Mouse (Mus musculus): Measurements from ENCODE around the gene Arhgap24.

Arhgap24 gene

GRCm38 (mm10) chr5:102481215-102482211 is at the start of gene Arhgap24:
Gene Arhgap24 (plus strand): TSS chr5:102481391.
- DNase-seq: peak; percentile 17 to 20

- no peak for DNase-seq
Measured at GRCm38 (mm10) chr5:102434182-102434581, 47.0 kb upstream of the Arhgap24 start.

GRCm38 (mm10) chr5:102436581-102436980 is 44.6 kb upstream of the Arhgap24 start:
- DNase-seq: no peak

GRCm38 (mm10) chr5:102439119-102439877 is 41.9 kb upstream of the Arhgap24 start:
- DNase-seq: no peak

- no peak for DNase-seq
Measured at GRCm38 (mm10) chr5:102447436-102447835, 33.8 kb upstream of the Arhgap24 start.

- DNase-seq: no peak
Measured at GRCm38 (mm10) chr5:102450897-102451296, 30.3 kb upstream of the Arhgap24 start.

GRCm38 (mm10) chr5:102452079-102452797 is 29.0 kb upstream of the Arhgap24 start:
- DNase-seq: no peak

GRCm38 (mm10) chr5:102453324-102453723 is 27.9 kb upstream of the Arhgap24 start:
- DNase-seq: no peak

GRCm38 (mm10) chr5:102455247-102455646 is 25.9 kb upstream of the Arhgap24 start:
- DNase-seq: no peak

- DNase-seq: no peak
Measured at GRCm38 (mm10) chr5:102460452-102461197, 20.6 kb upstream of the Arhgap24 start.

- DNase-seq: peak in 1 of 2 experiments; percentile 11
Measured at GRCm38 (mm10) chr5:102462948-102463347, 18.2 kb upstream of the Arhgap24 start.

- DNase-seq: no peak
Measured at GRCm38 (mm10) chr5:102465372-102465771, 15.8 kb upstream of the Arhgap24 start.

- DNase-seq: no peak
Measured at GRCm38 (mm10) chr5:102468292-102468691, 12.9 kb upstream of the Arhgap24 start.

- DNase-seq: no peak
Measured at GRCm38 (mm10) chr5:102470284-102470683, 10.9 kb upstream of the Arhgap24 start.

GRCm38 (mm10) chr5:102478076-102478475 is 3.1 kb upstream of the Arhgap24 start:
- DNase-seq: no peak

GRCm38 (mm10) chr5:102483285-102483975 is 2.2 kb downstream of the Arhgap24 start:
- DNase-seq: no peak

- no peak for DNase-seq
Measured at GRCm38 (mm10) chr5:102491554-102491953, 10.4 kb downstream of the Arhgap24 start.

- no peak for DNase-seq
Measured at GRCm38 (mm10) chr5:102492152-102492551, 11.0 kb downstream of the Arhgap24 start.

GRCm38 (mm10) chr5:102494827-102495226 is 13.6 kb downstream of the Arhgap24 start:
- no peak for DNase-seq

GRCm38 (mm10) chr5:102497205-102497604 is 16.0 kb downstream of the Arhgap24 start:
- no peak for DNase-seq

GRCm38 (mm10) chr5:102498747-102499146 is 17.6 kb downstream of the Arhgap24 start:
- no peak for DNase-seq

Measured in kidney, adult 8-10 months (tissue).